Comparison of ENCODE assay signal across 8 mouse cellular contexts in genomic region chr1:184845111-184846071, GRCm38 (mm10). TPM values are rescaled to one million over a fixed set of nuclear protein-coding genes. Genes with fewer than 3 reads are reported as not detected.
DNase-seq lines count a peak whose midpoint lies in the region; ATAC-seq and TF ChIP-seq lines count a peak whose summit lies in the region.

No protein-coding gene starts in this region.

- no peaks in the 10 kb centered on the region for H3K9me3 ChIP-seq in hindbrain, postnatal 0 days (ENCODE audit: low read length)

- peak overlapping the region; percentile 80 for H3K4me3 ChIP-seq in gastrocnemius, adult 2 months
- peak overlapping the region; percentile 83 for H3K4me3 ChIP-seq in hindbrain, postnatal 0 days (ENCODE audit: low read length)
- H3K4me3 ChIP-seq in left cerebral cortex, adult 2 months, result peak overlapping the region; percentile 98
- peak overlapping the region; percentile 88 for H3K4me3 ChIP-seq in macrophage (ENCODE audit: inconsistent target)

- intact Hi-C loops in gastrocnemius, adult 2 months (cut with DNase I), result loop anchor here (2.0 kb wide), 1 partner anchor 21 kb away; no protein-coding TSS in a partner anchor
- intact Hi-C loops in left cerebral cortex, adult 2 months (cut with DNase I), result loop anchor here (2.0 kb wide), 1 partner anchor 21 kb away; no protein-coding TSS in a partner anchor

- H3K79me2 ChIP-seq in macrophage (ENCODE audit: inconsistent target), result peaks cover 43% of the 10 kb centered on the region

- H3K27me3 ChIP-seq in hindbrain, postnatal 0 days (ENCODE audit: insufficient read depth, low read length), result no peaks in the 10 kb centered on the region

- H3K4me1 ChIP-seq in hindbrain, postnatal 0 days (ENCODE audit: insufficient read depth, low read length), result peaks cover 15% of the 10 kb centered on the region

- peak; percentile 96 for DNase-seq in gastrocnemius, adult 2 months
- DNase-seq in hindbrain, postnatal 0 days (ENCODE audit: low spot score), result peak; percentile 90
- DNase-seq in left cerebral cortex, adult 2 months (ENCODE audit: extremely low spot score in 1 of 2, low spot score in 2 of 2), result peak; percentile 84 to 85
- peak; percentile 70 for DNase-seq in retina, postnatal 7 days (ENCODE audit: low read depth, low spot score)
- peak; percentile 91 for DNase-seq in urinary bladder, adult 18-20 months (ENCODE audit: low spot score in 2 of 2)

- TF ChIP-seq CTCF in gastrocnemius, adult 2 months (IDR thresholded peaks at IDR 0.05), result no peak
- no peak for TF ChIP-seq CTCF in hindbrain, postnatal 0 days (IDR thresholded peaks at IDR 0.05; ENCODE audit: low read depth)
- TF ChIP-seq CTCF in left cerebral cortex, adult 2 months (IDR thresholded peaks at IDR 0.05), result no peak

- under 1% methylated on average over 66 of the region's 67 CpGs for WGBS in hindbrain, postnatal 0 days
- under 1% methylated on average over 60 of the region's 67 CpGs for WGBS in macrophage (ENCODE audit: missing documents)

- peak; percentile 90 for ATAC-seq in activated CD4-positive, CD25-positive, alpha-beta regulatory T cell, adult 4 months
- ATAC-seq in common myeloid progenitor, adult 5-6 weeks (replicated peaks; ENCODE audit: low read depth, poor library complexity, severe bottlenecking), result peak; percentile 88
- peak; percentile 97 for ATAC-seq in hindbrain, postnatal 0 days

- H3K9ac ChIP-seq in hindbrain, postnatal 0 days (replicated peaks; ENCODE audit: low read length), result peak overlapping the region; percentile 71

- H3K4me2 ChIP-seq in hindbrain, postnatal 0 days (ENCODE audit: low read depth, low read length), result peak overlapping the region; percentile 98

- H3K36me3 ChIP-seq in hindbrain, postnatal 0 days (ENCODE audit: insufficient read depth, low read length), result no peaks in the 10 kb centered on the region
- peaks cover 7% of the 10 kb centered on the region; the same call in 1 of the 2 replicates for H3K36me3 ChIP-seq in macrophage (ENCODE audit: inconsistent target)

- peak overlapping the region; percentile 98 for H3K27ac ChIP-seq in gastrocnemius, adult 2 months
- H3K27ac ChIP-seq in hindbrain, postnatal 0 days, result peak overlapping the region; percentile 79
- H3K27ac ChIP-seq in left cerebral cortex, adult 2 months, result peak overlapping the region; percentile 87
- H3K27ac ChIP-seq in macrophage, result peak overlapping the region; percentile 55

RNA-seq across cellular contexts. Expression of gene Marc2, which starts 0.9 kb away (rescaled TPM):
- polyA plus RNA-seq in activated CD4-positive, CD25-positive, alpha-beta regulatory T cell, adult 4 months (2017; shearing (Covaris generic)), result 10 to 100 TPM; 31.5 to 33.8 TPM
- total RNA-seq in common myeloid progenitor, adult 5-6 weeks (2017), result 63.2 and 74.7 TPM in 2 replicates
- 100 to 1,000 TPM; 126 to 170 TPM for total RNA-seq in gastrocnemius, adult 2 months (2021)
- 56.6 and 62.1 TPM in 2 replicates for total RNA-seq in hindbrain, postnatal 0 days (2014; rRNA removed)
- 151 TPM in 2 replicates for polyA plus RNA-seq in hindbrain, postnatal 0 days (2015; fragmentation: Nextera tagmentation; extraction: Ambion mirVana)
- total RNA-seq in left cerebral cortex, adult 2 months (2021), result 100 to 1,000 TPM; 167 to 177 TPM
- 10 to 100 TPM in 19 of 26 experiments, 1 to 10 TPM in 7; 4.1 to 69.6 (median 26.5) TPM for total RNA-seq in macrophage (2018; cell fraction: chromatin; rRNA removed)
- total RNA-seq in macrophage (2018; cell fraction: cytosol; rRNA removed), result 100 to 1,000 TPM in 10 of 26 experiments, 10 to 100 TPM in 16; 73.7 to 126 (median 92.5) TPM
- total RNA-seq in macrophage (2018; cell fraction: nucleus; rRNA removed), result 10 to 100 TPM; 33.7 to 92.0 (median 54.6) TPM
- polyA plus RNA-seq in macrophage (2018), result 58.4 to 63.8 TPM (median 62.6 TPM) in 3 replicates

RNA-seq across cellular contexts. Expression of gene Marc1, which starts 34.3 kb away (rescaled TPM):
- polyA plus RNA-seq in activated CD4-positive, CD25-positive, alpha-beta regulatory T cell, adult 4 months (2017; shearing (Covaris generic)), result not detected
- not detected in 2 replicates for total RNA-seq in common myeloid progenitor, adult 5-6 weeks (2017)
- total RNA-seq in gastrocnemius, adult 2 months (2021), result not detected
- total RNA-seq in hindbrain, postnatal 0 days (2014; rRNA removed), result 0.21 TPM in 1 of 2 replicates, not detected in the other
- 0.25 and 0.33 TPM in 2 replicates for polyA plus RNA-seq in hindbrain, postnatal 0 days (2015; fragmentation: Nextera tagmentation; extraction: Ambion mirVana)
- under 1 TPM in 1 of 2 experiments, not detected in 1; 0.26 TPM for total RNA-seq in left cerebral cortex, adult 2 months (2021)
- total RNA-seq in macrophage (2018; cell fraction: chromatin; rRNA removed), result under 1 TPM in 5 of 26 experiments, not detected in 21; 0.31 to 0.73 (median 0.42) TPM
- under 1 TPM in 1 of 26 experiments, not detected in 25; 0.05 TPM for total RNA-seq in macrophage (2018; cell fraction: cytosol; rRNA removed)
- under 1 TPM in 3 of 26 experiments, not detected in 23; 0.32 to 0.43 (median 0.34) TPM for total RNA-seq in macrophage (2018; cell fraction: nucleus; rRNA removed)
- not detected in 3 replicates for polyA plus RNA-seq in macrophage (2018)

RNA-seq across cellular contexts. Expression of gene C130074G19Rik, which starts 37.6 kb away (rescaled TPM):
- not detected for polyA plus RNA-seq in activated CD4-positive, CD25-positive, alpha-beta regulatory T cell, adult 4 months (2017; shearing (Covaris generic))
- not detected in 2 replicates for total RNA-seq in common myeloid progenitor, adult 5-6 weeks (2017)
- total RNA-seq in gastrocnemius, adult 2 months (2021), result 10 to 100 TPM in 1 of 2 experiments, 1 to 10 TPM in 1; 7.1 to 10.1 TPM
- total RNA-seq in hindbrain, postnatal 0 days (2014; rRNA removed), result 4.2 and 6.6 TPM in 2 replicates
- polyA plus RNA-seq in hindbrain, postnatal 0 days (2015; fragmentation: Nextera tagmentation; extraction: Ambion mirVana), result 1.1 TPM in 2 replicates
- total RNA-seq in left cerebral cortex, adult 2 months (2021), result 10 to 100 TPM; 37.6 to 46.2 TPM
- total RNA-seq in macrophage (2018; cell fraction: chromatin; rRNA removed), result not detected
- not detected for total RNA-seq in macrophage (2018; cell fraction: cytosol; rRNA removed)
- total RNA-seq in macrophage (2018; cell fraction: nucleus; rRNA removed), result not detected
- not detected in 3 replicates for polyA plus RNA-seq in macrophage (2018)

Comparison
In these comparisons a context has a peak if more than half of its experiments do, and no peak if none do; other contexts are left out.
1. Peak in every context shown above with its lines: DNase-seq, ATAC-seq, H3K4me3 ChIP-seq and H3K27ac ChIP-seq.